Mouse (Mus musculus) layer of hippocampus, adult 9-11 months (tissue): ENCODE measurements around the gene Cflar.
A peak's percentile ranks its signal among the peaks of the same experiment; 100 is the strongest.

Experiments used
- DNase-seq: peaks from one replicate; pipeline ENCODE4 v3.0.0; 2022

Cflar gene

GRCm38 (mm10) chr1:58713081-58713892, 2.0 kb downstream of the Cflar start:
- DNase-seq = peak; percentile 55

GRCm38 (mm10) chr1:58713893-58714231, 2.6 kb downstream of the Cflar start:
- DNase-seq = no peak

GRCm38 (mm10) chr1:58714361-58714760, 3.1 kb downstream of the Cflar start:
- no peak for DNase-seq

GRCm38 (mm10) chr1:58715536-58715935, 4.2 kb downstream of the Cflar start:
- DNase-seq = no peak

- no peak for DNase-seq
Observed at GRCm38 (mm10) chr1:58716162-58716882, 5.0 kb downstream of the Cflar start.

GRCm38 (mm10) chr1:58716883-58717220, 5.5 kb downstream of the Cflar start:
- DNase-seq = no peak

GRCm38 (mm10) chr1:58717589-58718270, 6.4 kb downstream of the Cflar start:
- DNase-seq = no peak

- no peak for DNase-seq
Observed at GRCm38 (mm10) chr1:58719356-58719945, 8.1 kb downstream of the Cflar start.

- DNase-seq = no peak
Observed at GRCm38 (mm10) chr1:58720090-58720489, 8.8 kb downstream of the Cflar start.

- no peak for DNase-seq
Observed at GRCm38 (mm10) chr1:58720988-58721387, 9.7 kb downstream of the Cflar start.

GRCm38 (mm10) chr1:58722115-58722938, 11.0 kb downstream of the Cflar start:
- DNase-seq = no peak

- DNase-seq = no peak
Observed at GRCm38 (mm10) chr1:58723062-58723808, 11.9 kb downstream of the Cflar start.

- no peak for DNase-seq
Observed at GRCm38 (mm10) chr1:58723809-58724405, 12.6 kb downstream of the Cflar start.

- no peak for DNase-seq
Observed at GRCm38 (mm10) chr1:58724533-58724932, 13.2 kb downstream of the Cflar start.

GRCm38 (mm10) chr1:58725095-58725494, 13.8 kb downstream of the Cflar start:
- no peak for DNase-seq

GRCm38 (mm10) chr1:58725767-58726166, 14.5 kb downstream of the Cflar start:
- no peak for DNase-seq

GRCm38 (mm10) chr1:58727019-58727746, 15.9 kb downstream of the Cflar start:
- no peak for DNase-seq

- DNase-seq = no peak
Observed at GRCm38 (mm10) chr1:58727747-58728589, 16.7 kb downstream of the Cflar start.

GRCm38 (mm10) chr1:58728590-58728868, 17.2 kb downstream of the Cflar start:
- DNase-seq = no peak

- no peak for DNase-seq
Observed at GRCm38 (mm10) chr1:58733636-58734035, 22.3 kb downstream of the Cflar start.
